Mouse (Mus musculus) layer of hippocampus, adult 11-12 months (tissue): Measurements from ENCODE around the gene Rbm42.

Experiments used
- DNase-seq: peaks from one replicate; pipeline ENCODE4 v3.0.0; 2022; ENCODE audit warnings: low spot score

Rbm42 gene

DNA sequence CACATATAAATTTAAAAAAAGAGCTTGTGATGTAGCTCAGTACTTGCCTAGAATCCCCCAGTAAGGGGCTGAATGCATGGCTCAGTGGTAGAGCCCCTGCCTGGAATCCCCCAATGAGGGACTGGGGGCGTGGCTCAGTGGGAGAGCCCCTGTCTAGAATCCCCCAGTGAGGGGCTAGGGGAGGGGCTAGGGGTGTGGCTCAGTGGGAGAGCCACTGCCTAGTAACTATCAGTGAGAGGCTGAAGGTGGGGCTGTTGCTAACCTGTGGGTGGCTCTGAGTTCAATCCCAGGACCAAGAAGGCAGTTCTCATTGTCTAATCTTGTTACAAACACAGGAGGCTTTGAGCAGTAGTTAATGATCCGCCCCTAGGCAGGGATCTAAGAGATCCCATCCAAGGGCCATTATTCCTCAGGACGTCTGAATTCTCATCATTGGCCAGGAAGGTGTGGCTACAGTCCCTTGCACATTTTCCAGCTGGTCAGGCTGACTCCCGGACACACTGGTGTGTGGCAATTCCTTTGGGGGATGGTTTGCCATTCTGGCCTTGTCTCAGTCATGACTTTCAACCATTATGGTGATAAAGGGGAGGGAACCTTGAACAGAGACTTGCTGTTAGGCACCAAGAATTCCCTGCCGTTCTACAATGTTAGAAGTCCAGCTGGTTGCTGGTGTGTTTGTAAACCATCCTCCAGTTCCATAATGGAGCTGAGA is 34.9 kb downstream of the Rbm42 start:
- DNase-seq: no peak

DNA sequence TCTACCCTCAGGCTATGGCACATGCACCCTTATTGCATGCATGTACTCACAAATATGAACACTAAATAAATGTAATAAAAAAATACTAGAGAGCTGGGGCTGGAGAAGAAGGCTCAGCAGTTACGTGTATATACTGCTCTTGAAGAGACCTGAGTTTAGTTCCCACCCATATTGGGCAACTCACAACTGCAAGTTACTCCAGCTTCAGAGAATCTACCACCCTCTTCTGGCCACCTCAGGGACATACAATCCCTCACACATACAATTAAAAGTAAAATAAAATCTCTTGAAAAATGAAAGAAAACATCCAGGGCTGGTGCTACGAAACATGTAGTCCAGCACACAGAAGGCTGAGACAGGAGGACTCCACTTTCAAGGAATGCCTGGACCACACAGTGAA is 35.7 kb downstream of the Rbm42 start:
- DNase-seq: no peak

DNA sequence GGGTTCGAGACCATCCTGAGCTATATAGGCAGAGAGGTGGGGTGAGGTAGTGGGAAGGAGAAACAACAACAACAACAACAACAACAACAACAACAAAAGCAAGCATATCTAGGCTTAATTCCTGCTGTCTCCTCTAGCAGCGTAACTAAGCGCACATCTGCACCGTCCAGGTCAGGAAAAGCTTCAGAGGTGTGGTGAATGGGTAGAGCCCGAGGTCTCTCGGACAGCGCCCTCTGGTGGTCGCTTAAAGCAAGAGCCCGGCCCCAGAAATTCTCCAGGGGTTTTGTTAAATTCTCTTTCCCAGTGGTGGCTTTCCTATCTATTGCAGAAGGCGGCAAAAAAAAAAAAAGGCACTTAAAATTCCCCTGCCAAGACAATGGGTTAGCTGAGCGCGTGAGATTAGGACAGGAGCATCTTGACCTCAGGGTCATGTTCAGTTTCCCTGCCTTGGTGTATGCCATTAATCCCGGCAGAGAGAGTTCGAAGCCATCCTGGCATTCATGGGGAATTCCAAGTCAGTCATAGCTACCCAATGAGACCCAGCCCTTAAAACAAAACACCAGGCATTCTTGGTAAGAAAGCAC is 36.5 kb downstream of the Rbm42 start:
- peak; percentile 53 for DNase-seq

DNA sequence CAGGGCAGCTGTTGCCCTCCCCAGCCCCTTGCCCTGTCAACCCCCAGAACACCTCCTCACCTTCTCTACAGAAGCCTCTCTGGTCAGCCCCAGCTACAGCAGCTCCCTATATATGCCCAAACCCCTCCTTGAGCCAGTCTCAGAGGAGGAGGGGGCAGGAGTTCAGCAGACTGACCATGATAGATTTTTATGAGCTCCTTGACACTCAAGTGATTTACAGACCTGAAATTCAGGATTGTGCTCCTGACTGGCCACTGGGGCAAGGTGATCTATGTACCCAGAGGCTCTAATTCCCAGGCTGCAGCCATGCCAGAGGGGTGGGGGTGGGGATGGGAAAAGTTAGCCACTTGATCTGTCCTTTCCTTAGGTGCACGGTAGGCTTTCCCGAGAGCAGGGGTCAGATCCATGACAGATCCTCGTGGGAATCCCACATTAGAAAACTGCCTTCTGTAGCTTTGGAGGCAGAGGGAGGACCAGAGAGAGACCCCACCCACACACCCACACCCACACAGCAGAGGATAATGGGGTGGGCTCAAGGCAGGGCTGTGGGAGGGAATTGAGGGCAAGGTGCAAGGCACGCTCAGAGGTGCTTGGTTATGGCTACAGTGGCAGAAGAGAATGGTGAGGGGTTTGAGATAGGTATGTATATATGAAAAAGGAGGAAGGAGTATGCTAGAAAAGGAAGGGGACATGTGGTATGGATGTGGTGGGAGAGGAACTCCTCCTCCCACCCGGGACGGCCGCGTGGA is 37.3 kb downstream of the Rbm42 start, which contains the start of gene Upk1a:
Upk1a (minus strand) TSS at position 194 of the 749 bp plus-strand sequence.
- DNase-seq: no peak

DNA sequence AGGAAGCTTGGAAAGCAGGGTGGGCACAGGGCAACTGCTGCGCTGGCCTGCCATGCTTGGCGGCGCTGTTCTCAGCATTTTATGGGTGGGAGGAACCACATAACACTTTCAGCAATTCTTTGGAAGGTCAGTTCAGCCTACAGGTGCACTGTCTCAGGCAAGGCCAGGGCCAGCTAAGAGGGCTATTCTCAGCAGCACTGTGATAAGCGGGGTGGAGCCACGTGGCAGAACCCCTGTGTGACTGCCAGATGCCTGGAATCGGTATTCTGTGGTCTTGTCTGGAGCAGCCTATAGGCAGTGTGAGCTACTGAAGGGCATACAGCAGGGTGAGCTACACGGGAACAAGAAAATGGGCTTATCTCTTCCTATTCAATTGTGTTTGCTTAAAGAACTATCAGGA is 40.1 kb downstream of the Rbm42 start:
- no peak for DNase-seq

DNA sequence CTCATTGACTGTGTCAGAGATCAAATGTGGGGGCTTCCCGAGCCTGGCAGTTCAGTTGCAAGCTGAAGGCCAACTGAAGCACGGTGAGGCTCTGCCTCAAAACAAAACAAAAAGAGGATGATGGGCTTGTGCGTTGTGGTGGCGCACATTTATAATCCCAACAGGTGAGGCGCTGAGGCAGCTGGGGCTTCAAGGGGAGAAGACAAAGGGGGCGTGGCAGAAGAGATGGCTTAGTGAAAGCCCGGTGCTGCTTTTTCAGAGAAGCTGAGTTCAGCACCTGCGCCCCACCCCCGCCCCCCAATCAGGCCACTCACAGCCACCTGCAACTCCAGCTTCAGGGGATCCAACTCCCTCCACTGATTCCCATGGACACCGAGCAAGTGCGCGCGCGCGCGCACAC is 41.6 kb downstream of the Rbm42 start:
- DNase-seq: no peak

DNA sequence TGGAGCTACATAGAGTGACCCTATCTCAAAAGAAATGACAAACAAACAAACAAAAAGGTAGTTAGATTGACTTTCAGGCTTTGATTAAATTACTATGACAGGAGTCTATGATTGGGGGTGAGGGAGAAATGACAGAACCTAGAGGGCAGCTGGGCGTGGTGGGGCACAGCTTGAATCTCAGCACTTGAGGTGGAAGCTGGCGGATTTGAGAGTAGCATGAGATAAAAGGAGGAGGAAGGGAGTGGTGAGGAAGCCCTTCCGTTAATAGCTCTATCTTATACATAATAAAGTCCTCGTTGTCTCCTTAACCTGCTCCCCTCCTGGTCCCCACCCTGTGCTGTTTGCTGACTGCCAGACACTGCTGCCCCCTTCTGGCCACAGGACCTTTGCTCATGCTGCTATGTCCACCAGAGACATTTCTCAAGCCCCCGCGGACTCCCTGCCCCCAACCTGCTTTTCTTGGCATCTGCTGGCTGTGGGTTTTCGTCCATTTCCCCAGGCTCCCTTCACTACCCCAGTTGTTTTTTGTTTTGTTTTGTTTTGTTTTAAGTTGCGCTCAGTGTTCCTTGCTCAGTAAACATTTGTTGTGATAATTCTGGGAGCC is 42.3 kb downstream of the Rbm42 start:
- no peak for DNase-seq

DNA sequence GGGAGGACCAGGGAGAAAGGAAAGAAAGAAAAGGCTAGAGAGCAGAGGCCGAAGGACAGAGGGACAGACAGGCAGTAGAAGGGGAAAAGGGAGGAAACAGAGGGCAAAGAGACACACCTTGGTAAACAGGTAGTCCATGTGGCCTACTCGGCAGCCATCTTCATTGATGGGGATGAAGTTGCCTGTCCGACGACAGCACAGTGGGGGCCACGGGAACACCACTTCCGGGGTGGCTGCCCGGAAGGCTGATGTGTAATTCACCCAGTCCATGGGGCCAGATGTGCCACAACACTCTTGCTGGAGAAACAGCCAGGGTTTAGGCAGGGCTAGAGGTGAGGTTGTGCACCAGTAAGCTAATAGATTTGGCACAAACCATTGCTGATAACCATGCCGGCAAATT is 45.2 kb downstream of the Rbm42 start:
- no peak for DNase-seq

DNA sequence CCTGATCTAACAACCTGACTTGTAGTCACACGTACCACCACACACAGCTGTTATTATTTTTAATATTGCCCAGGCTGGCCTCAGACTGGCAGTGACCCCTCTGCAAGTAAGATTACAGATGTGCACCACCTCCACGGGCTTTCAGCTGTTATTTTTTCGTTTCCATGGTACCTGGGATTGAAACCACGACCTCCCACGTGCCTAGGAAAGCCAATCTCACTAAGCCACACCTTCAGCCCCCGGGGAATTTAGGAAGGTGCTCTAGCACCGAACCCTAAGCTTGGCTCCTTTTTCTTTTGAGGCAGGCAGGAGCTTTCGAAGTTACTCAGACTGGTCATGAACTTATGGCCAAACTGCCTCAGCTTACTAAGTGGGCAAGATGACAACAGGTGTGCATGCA is 45.7 kb downstream of the Rbm42 start:
- DNase-seq: no peak

DNA sequence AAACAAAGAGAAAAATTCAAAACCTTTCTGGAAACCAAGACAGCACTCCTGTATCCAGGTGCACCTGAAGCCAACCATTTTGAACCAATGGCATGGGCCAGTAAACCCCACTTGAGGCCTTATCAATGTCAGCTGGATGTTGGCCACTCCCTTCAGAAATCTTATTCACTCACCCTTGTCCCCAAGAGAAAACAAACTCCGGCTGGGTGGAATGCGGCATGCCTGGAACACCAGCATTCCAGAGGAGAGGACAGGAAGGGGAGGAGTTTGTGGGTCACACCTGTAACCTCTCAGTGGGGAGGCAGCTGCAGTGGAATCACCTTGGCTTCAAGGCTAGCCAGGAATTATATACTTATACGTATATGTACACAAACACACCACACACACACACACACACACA is 47.5 kb downstream of the Rbm42 start:
- DNase-seq: no peak

DNA sequence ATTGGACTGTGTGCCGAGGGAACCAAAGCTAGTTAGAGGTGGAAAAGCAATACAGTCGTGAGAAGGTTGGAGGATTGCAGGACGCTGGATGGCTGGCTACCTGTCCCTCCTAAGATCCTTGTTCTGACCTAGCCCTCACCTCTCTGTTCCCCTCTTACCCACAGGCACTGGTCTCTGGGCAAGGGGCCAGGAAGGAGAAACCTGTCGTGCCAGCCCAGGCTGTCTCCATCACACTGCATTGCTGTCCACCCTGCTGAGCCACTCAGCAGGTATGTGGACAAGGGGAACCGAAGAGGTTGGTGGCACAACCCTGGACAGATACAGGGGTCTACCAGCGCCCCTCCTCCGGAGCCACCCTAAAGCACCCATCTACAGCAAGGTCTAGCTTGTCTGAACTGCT is 49.5 kb downstream of the Rbm42 start:
- DNase-seq: no peak

DNA sequence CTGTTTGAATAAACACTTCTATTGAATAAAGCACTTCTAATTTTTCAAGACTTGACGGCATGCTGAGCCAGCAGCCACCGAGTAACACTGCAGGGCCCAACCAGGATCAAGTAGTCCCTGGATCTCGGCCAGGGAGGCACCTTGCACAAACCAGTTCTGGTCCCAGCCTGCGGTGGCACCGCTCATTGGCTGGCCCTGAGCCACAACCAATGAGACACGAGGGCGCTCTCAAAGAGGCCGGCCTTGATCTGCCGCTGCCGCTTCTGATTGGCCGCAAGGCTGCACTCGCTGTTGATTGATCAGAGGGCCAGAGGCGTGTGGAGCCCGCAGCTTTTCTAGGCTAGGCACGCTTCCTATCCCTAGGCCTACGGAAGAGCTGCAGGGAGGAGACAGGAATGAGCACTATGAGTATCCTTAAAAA is 50.2 kb downstream of the Rbm42 start:
- DNase-seq: peak; percentile 93

DNA sequence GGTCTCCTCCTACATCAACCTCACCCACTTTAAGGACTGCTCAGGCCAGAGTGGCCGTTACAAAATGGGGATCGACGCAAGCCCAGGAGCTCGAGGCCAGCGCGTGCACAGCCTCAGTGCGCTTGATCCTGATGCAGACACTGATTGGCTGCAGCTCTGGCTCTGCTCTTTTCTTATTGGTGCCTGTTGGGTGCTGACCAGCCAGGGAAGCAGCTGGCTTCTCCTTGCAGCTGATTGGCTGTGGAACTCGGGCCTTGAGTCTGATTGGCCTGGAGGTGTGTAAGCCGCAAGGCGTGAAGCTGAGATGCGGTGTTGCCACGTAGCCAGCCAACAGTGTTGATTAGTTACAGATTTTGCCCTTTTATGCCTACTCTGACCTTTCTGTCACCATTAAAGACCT is 51.3 kb downstream of the Rbm42 start, which contains the start of gene Zbtb32:
Zbtb32 (minus strand) TSS at position 124 of the 400 bp plus-strand sequence.
- no peak for DNase-seq

DNA sequence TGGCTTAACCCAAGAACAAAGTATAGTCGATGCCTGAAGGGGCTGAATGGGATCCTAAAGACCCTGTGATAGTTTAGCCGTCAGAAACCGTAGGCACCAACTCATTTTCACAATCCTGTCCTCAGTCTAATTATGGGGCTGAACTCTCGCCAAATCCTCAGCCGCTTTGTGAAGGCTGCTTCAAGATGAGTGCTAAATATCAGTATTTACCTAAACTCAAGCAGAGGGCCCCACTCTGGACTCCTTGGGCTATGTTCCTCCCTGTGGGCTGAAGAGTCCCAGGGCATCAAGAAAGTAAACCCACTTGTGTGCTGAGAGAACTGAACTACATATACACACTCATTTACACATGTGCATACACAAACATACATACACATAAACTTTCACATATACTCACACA is 53.3 kb downstream of the Rbm42 start:
- no peak for DNase-seq

DNA sequence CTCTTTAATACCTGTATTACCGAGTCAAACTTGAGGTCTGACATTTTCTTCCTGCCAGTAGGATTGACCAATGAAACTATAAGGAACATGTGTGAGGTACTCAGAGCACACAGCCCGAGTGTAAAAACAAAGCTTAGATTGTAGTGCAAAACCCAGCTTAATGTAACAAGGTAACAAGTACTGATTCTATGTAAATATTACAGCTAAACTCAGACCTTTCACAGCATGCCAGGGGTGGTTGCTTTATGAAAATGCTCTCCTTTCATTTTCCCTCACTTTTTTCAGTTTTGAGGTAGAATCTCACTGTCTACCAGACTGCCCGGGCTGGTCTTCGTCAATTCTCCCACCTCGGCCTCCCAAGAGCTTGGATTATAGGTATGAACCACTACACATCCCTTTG is 54.0 kb downstream of the Rbm42 start:
- DNase-seq: no peak

DNA sequence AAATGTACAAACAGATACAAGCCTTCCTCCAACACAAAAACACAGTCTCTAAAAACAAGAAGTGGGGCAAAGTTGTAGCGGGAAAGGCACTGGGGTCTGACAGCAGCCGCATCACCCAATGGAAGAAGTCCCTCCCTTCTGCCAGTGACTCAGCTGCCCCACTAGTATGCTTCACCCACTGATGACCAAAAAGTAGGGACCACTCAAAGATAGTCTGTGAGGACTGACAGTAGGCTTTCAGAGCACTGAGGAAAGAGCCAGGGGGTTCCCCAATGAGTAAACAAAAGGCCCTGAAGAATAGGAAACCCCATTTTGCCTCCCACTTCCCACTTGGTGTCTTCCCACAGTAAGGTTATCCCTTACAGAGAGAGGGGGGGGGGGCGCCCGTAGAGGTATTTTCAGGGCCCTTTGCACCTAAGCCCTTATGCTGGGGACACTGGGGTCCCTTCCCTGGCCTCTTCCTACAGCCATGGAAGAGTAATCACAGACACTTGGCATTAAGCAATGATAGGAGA is 55.5 kb downstream of the Rbm42 start:
- no peak for DNase-seq

DNA sequence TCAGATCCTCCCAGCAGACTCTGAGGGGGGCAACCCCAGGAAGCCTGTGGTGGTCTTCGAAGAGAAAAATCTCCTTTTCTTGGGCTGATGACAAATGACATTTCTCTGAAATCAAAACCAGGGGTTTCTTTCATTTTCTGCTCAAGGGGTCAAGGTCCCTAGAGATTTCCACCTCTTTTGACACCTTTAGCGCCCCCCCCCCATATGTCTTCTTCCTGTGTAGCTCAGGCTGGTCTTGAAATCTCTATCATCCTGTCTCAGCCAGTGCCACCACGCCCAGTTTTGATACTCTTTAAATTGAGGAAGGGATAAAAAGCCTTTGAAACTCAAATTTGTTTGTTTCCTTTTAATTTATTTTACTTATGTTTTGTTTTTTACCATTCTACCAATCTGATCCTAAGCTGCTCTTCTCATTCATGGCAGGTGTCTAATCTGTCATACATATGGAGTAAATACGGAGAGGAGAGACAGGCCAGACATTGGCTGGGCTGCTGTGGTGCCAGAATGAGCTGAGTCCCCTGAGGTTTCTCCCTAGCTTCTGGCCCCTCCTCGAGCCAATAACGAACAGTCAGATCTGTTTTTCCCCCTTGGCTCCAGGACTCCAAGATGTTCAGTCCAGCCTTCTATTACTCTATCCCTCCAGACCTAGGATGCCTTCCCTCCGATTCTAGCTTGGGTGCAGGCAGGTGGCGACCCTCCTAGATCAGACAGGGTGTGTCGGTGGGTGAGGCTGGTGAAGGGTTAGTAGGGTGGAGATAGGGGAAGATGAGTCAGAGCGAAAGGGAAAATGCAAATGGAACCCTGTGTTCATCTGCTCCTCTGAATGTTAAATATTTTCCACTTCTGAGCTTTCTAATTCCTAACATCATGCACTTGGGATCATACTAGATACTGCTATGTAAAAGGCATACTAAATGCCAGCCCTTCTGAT is 56.3 kb downstream of the Rbm42 start:
- no peak for DNase-seq

DNA sequence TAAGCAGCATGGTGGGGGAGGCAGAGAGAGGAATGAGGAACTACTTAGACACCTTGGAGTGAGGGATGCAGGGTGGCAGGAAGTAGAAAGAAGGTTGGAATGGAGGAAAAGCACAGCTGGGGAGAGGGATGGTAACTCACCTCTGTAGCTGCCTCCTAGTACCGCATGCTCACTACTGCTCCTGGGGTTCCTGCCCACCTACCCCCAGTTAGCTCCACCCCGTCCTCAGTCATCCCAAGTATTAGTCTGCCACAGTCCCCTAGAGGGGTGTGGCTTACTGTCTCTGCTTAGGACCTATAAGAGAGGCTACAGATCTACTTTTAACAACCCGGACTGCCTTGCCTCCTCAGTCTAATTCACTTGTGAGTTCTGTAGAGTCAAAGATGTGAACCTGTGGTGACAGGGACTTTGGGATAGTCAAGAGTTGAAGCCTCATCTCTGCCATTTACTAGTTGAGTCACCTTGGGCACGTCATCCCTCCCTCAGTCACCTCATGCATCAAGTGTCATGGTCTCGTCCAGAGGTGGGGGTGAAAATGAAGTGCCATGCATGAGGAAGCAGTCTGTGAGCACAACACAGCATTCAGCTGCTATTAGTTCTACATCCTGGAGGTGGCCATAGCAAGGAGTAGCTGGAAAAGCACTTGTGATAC is 57.2 kb downstream of the Rbm42 start:
- no peak for DNase-seq

DNA sequence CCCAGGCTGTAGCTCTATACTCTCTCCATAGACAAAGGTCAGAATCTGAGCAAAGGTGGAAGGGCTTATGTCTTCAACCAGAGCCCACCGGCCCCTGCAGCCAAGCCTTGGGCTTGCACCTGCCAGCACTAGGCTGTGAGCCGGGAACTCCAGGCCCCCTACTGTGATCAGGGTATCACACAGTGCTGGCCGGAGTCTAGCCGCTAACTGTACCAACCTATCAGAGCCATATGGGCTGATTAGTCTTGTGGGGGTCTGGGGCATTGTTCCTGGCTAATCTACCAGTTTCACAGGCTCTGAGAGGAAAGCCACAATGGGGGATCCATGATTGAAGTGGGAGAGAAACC is 58.5 kb downstream of the Rbm42 start:
- no peak for DNase-seq
